Mouse (Mus musculus): ENCODE data around the gene B3gnt7. TPM values are rescaled to one million over a fixed set of nuclear protein-coding genes. Genes with fewer than 3 reads are reported as not detected.

B3gnt7 gene
- 8.9 TPM in 2 replicates for polyA plus RNA-seq (2014; fragmentation: Nextera tagmentation; extraction: Ambion mirVana)

GRCm38 (mm10) chr1:86302532-86302931 is at the start of gene B3gnt7:
Gene B3gnt7 (plus strand): TSS chr1:86302832.
- Histone ChIP-seq H3K9ac (ENCODE audit: low read depth, low read length) (peak within 1 kb of the TSS; percentile 61), H3K27me3 (replicated peaks; ENCODE audit: control insufficient read depth, insufficient read depth, low read length) (peaks cover 16% of the 10 kb centered on the region), H3K27ac (ENCODE audit: low read depth, low read length) (0 out of 2 replicates have a peak within 1 kb of the TSS, but pooled peaks have one; percentile 27), H3K9me3 (ENCODE audit: control insufficient read depth, low read length) (no peaks in the 10 kb centered on the region), H3K4me2 (peak within 1 kb of the TSS; percentile 97), H3K4me1 (replicated peaks; ENCODE audit: control insufficient read depth, insufficient read depth, low read length) (peaks cover 17% of the 10 kb centered on the region), H3K36me3 (ENCODE audit: control insufficient read depth, insufficient read depth, low read length) (no peaks in the 10 kb centered on the region), H3K4me3 (ENCODE audit: low read depth, low read length) (peak within 1 kb of the TSS; percentile 68)
- DNase-seq (ENCODE audit: low spot score) (no peak), ATAC-seq (replicated peaks; ENCODE audit: low FRiP score) (no peak)
- 45% methylated on average over 6 of the region's 6 CpGs for WGBS

GRCm38 (mm10) chr1:86253410-86253809 is 49.2 kb upstream of the B3gnt7 start:
- Histone ChIP-seq H3K9me3 (ENCODE audit: control insufficient read depth, low read length) (no peaks in the 10 kb centered on the region), H3K27me3 (replicated peaks; ENCODE audit: control insufficient read depth, insufficient read depth, low read length) (no peaks in the 10 kb centered on the region), H3K27ac (ENCODE audit: low read depth, low read length) (no peak overlapping the region), H3K36me3 (ENCODE audit: control insufficient read depth, insufficient read depth, low read length) (no peaks in the 10 kb centered on the region), H3K4me3 (ENCODE audit: low read depth, low read length) (no peak overlapping the region), H3K4me2 (no peak overlapping the region), H3K9ac (ENCODE audit: low read depth, low read length) (no peak overlapping the region), H3K4me1 (replicated peaks; ENCODE audit: control insufficient read depth, insufficient read depth, low read length) (peaks cover 4% of the 10 kb centered on the region)
- ATAC-seq (replicated peaks; ENCODE audit: low FRiP score) (no peak), DNase-seq (ENCODE audit: low spot score) (no peak)
- WGBS = 83% methylated on average over 8 of the region's 8 CpGs

GRCm38 (mm10) chr1:86256311-86256710 is 46.3 kb upstream of the B3gnt7 start:
- no peak for ATAC-seq (replicated peaks; ENCODE audit: low FRiP score)
- WGBS = 73% methylated on average over 4 of the region's 4 CpGs
- Histone ChIP-seq H3K4me1 (replicated peaks; ENCODE audit: control insufficient read depth, insufficient read depth, low read length) (peaks cover 12% of the 10 kb centered on the region), H3K9ac (ENCODE audit: low read depth, low read length) (no peak overlapping the region), H3K36me3 (ENCODE audit: control insufficient read depth, insufficient read depth, low read length) (no peaks in the 10 kb centered on the region), H3K27me3 (replicated peaks; ENCODE audit: control insufficient read depth, insufficient read depth, low read length) (no peaks in the 10 kb centered on the region), H3K4me2 (no peak overlapping the region), H3K4me3 (ENCODE audit: low read depth, low read length) (no peak overlapping the region), H3K27ac (ENCODE audit: low read depth, low read length) (no peak overlapping the region), H3K9me3 (ENCODE audit: control insufficient read depth, low read length) (no peaks in the 10 kb centered on the region)
- no peak for DNase-seq (ENCODE audit: low spot score)

GRCm38 (mm10) chr1:86257228-86257627 is 45.4 kb upstream of the B3gnt7 start:
- H3K4me3 ChIP-seq (ENCODE audit: low read depth, low read length) = no peak overlapping the region
- H3K4me1 ChIP-seq (replicated peaks; ENCODE audit: control insufficient read depth, insufficient read depth, low read length) = peaks cover 12% of the 10 kb centered on the region
- no peak for ATAC-seq (replicated peaks; ENCODE audit: low FRiP score)

GRCm38 (mm10) chr1:86258171-86258824 is 44.3 kb upstream of the B3gnt7 start:
- DNase-seq (ENCODE audit: low spot score) = no peak
- ATAC-seq (replicated peaks; ENCODE audit: low FRiP score) = 0 out of 2 replicates have a peak, but pooled peaks have one; percentile 50
- peaks cover 17% of the 10 kb centered on the region for H3K4me1 ChIP-seq (replicated peaks; ENCODE audit: control insufficient read depth, insufficient read depth, low read length)
- H3K4me3 ChIP-seq (ENCODE audit: low read depth, low read length) = no peak overlapping the region
- H3K36me3 ChIP-seq (ENCODE audit: control insufficient read depth, insufficient read depth, low read length) = no peaks in the 10 kb centered on the region
- no peaks in the 10 kb centered on the region for H3K9me3 ChIP-seq (ENCODE audit: control insufficient read depth, low read length)
- no peak overlapping the region for H3K27ac ChIP-seq (ENCODE audit: low read depth, low read length)
- no peak overlapping the region for H3K9ac ChIP-seq (ENCODE audit: low read depth, low read length)
- H3K27me3 ChIP-seq (replicated peaks; ENCODE audit: control insufficient read depth, insufficient read depth, low read length) = no peaks in the 10 kb centered on the region
- peak overlapping the region; percentile 1; the same call in 1 of the 2 replicates for H3K4me2 ChIP-seq
- 53% methylated on average over 7 of the region's 7 CpGs for WGBS

More at GRCm38 (mm10) chr1:86257228-86257627, 45.4 kb upstream of the B3gnt7 start:
- Histone ChIP-seq H3K9me3 (ENCODE audit: control insufficient read depth, low read length) (no peaks in the 10 kb centered on the region), H3K36me3 (ENCODE audit: control insufficient read depth, insufficient read depth, low read length) (no peaks in the 10 kb centered on the region), H3K27me3 (replicated peaks; ENCODE audit: control insufficient read depth, insufficient read depth, low read length) (no peaks in the 10 kb centered on the region), H3K9ac (ENCODE audit: low read depth, low read length) (no peak overlapping the region), H3K4me2 (no peak overlapping the region), H3K27ac (ENCODE audit: low read depth, low read length) (no peak overlapping the region)
- WGBS = 84% methylated on average over 8 of the region's 8 CpGs
- DNase-seq (ENCODE audit: low spot score) = no peak

GRCm38 (mm10) chr1:86263564-86264339 is 38.9 kb upstream of the B3gnt7 start:
- H3K27ac ChIP-seq (ENCODE audit: low read depth, low read length) = peak overlapping the region; percentile 69
- ATAC-seq (replicated peaks; ENCODE audit: low FRiP score) = peak; percentile 57
- H3K36me3 ChIP-seq (ENCODE audit: control insufficient read depth, insufficient read depth, low read length) = no peaks in the 10 kb centered on the region
- H3K4me3 ChIP-seq (ENCODE audit: low read depth, low read length) = no peak overlapping the region
- peak overlapping the region; percentile 26; the same call in 1 of the 2 replicates for H3K4me2 ChIP-seq
- no peaks in the 10 kb centered on the region for H3K9me3 ChIP-seq (ENCODE audit: control insufficient read depth, low read length)
- DNase-seq (ENCODE audit: low spot score) = peak; percentile 50
- H3K4me1 ChIP-seq (replicated peaks; ENCODE audit: control insufficient read depth, insufficient read depth, low read length) = peaks cover 25% of the 10 kb centered on the region
- H3K27me3 ChIP-seq (replicated peaks; ENCODE audit: control insufficient read depth, insufficient read depth, low read length) = no peaks in the 10 kb centered on the region
- WGBS = 37% methylated on average over 7 of the region's 7 CpGs
- H3K9ac ChIP-seq (ENCODE audit: low read depth, low read length) = peak overlapping the region; percentile 39; the same call in 1 of the 2 replicates

- no peak overlapping the region for H3K4me2 ChIP-seq
- H3K4me3 ChIP-seq (ENCODE audit: low read depth, low read length) = no peak overlapping the region
- H3K36me3 ChIP-seq (ENCODE audit: control insufficient read depth, insufficient read depth, low read length) = no peaks in the 10 kb centered on the region
- 42% methylated on average over 3 of the region's 3 CpGs for WGBS
- no peaks in the 10 kb centered on the region for H3K27me3 ChIP-seq (replicated peaks; ENCODE audit: control insufficient read depth, insufficient read depth, low read length)
- H3K9ac ChIP-seq (ENCODE audit: low read depth, low read length) = no peak overlapping the region
- no peak for ATAC-seq (replicated peaks; ENCODE audit: low FRiP score)
- no peaks in the 10 kb centered on the region for H3K9me3 ChIP-seq (ENCODE audit: control insufficient read depth, low read length)
- no peak for DNase-seq (ENCODE audit: low spot score)
- H3K27ac ChIP-seq (ENCODE audit: low read depth, low read length) = no peak overlapping the region
- peaks cover 27% of the 10 kb centered on the region for H3K4me1 ChIP-seq (replicated peaks; ENCODE audit: control insufficient read depth, insufficient read depth, low read length)
These were observed 37.6 kb upstream of the B3gnt7 start for GRCm38 (mm10) chr1:86265060-86265459.

GRCm38 (mm10) chr1:86268492-86269189 is 34.0 kb upstream of the B3gnt7 start:
- Histone ChIP-seq H3K4me1 (replicated peaks; ENCODE audit: control insufficient read depth, insufficient read depth, low read length) (peaks cover 19% of the 10 kb centered on the region), H3K36me3 (ENCODE audit: control insufficient read depth, insufficient read depth, low read length) (no peaks in the 10 kb centered on the region), H3K9me3 (ENCODE audit: control insufficient read depth, low read length) (no peaks in the 10 kb centered on the region), H3K4me2 (no peak overlapping the region), H3K4me3 (ENCODE audit: low read depth, low read length) (no peak overlapping the region), H3K27me3 (replicated peaks; ENCODE audit: control insufficient read depth, insufficient read depth, low read length) (no peaks in the 10 kb centered on the region), H3K9ac (ENCODE audit: low read depth, low read length) (no peak overlapping the region), H3K27ac (ENCODE audit: low read depth, low read length) (peak overlapping the region; percentile 67)
- 68% methylated on average over 9 of the region's 9 CpGs for WGBS
- ATAC-seq (replicated peaks; ENCODE audit: low FRiP score) = peak; percentile 65
- no peak for DNase-seq (ENCODE audit: low spot score)
